24 mouse cellular contexts compared by ENCODE assay signal in genomic region chr2:134989650-134990292, GRCm38 (mm10).
DNase-seq lines count a peak whose midpoint lies in the region; ATAC-seq and TF ChIP-seq lines count a peak whose summit lies in the region.
"Had no signal": no experiment of that assay in that cellular context is flagged by ENCODE, and none has a peak within 500 bp of the region (broad histone marks: within the 10 kb centered on the region; RNA-seq: fewer than 3 reads in every experiment).

No protein-coding gene starts in this region.

- H3K27me3 ChIP-seq in G1E (ENCODE audit: insufficient read depth, low read length), result no peaks in the 10 kb centered on the region
- no peaks in the 10 kb centered on the region for H3K27me3 ChIP-seq in intestine, embryonic 16.5 days (replicated peaks; ENCODE audit: control insufficient read depth, insufficient read depth, low read length)
- H3K27me3 ChIP-seq in liver, embryonic 14.5 days (ENCODE audit: control insufficient read depth, insufficient read depth, low read length), result no peaks in the 10 kb centered on the region
- no peaks in the 10 kb centered on the region for H3K27me3 ChIP-seq in forebrain, embryonic 13.5 days
- no peaks in the 10 kb centered on the region for H3K27me3 ChIP-seq in hindbrain, postnatal 0 days (ENCODE audit: insufficient read depth, low read length)
- H3K27me3 ChIP-seq: CH12.LX; forebrain, embryonic 15.5 days; heart, embryonic 13.5 days; hindbrain, embryonic 12.5 days; hindbrain, embryonic 15.5 days had no signal

- no peak overlapping the region for H3K4me2 ChIP-seq in intestine, embryonic 16.5 days (ENCODE audit: low read depth, low read length)
- no peak overlapping the region for H3K4me2 ChIP-seq in liver, embryonic 14.5 days (ENCODE audit: low read depth)
- H3K4me2 ChIP-seq in forebrain, embryonic 13.5 days, result no peak overlapping the region
- no peak overlapping the region for H3K4me2 ChIP-seq in hindbrain, postnatal 0 days (ENCODE audit: low read depth, low read length)
- H3K4me2 ChIP-seq: forebrain, embryonic 15.5 days; heart, embryonic 13.5 days; hindbrain, embryonic 12.5 days; hindbrain, embryonic 15.5 days had no signal

- peak; percentile 90 for ATAC-seq in G1E (ENCODE audit: extremely low read depth, insufficient number of reproducible peaks, low FRiP score, poor library complexity, severe bottlenecking)
- ATAC-seq in intestine, embryonic 16.5 days, result peak; percentile 96
- peak; percentile 21; the same call in 1 of the 2 replicates for ATAC-seq in liver, embryonic 14.5 days (ENCODE audit: insufficient read depth)
- ATAC-seq in forebrain, embryonic 13.5 days, result no peak
- no peak for ATAC-seq in hindbrain, postnatal 0 days
- ATAC-seq: forebrain, embryonic 15.5 days had no signal

- H3K4me3 ChIP-seq in layer of hippocampus, adult 2 months, result no peak overlapping the region
- peak overlapping the region; percentile 49; the same call in 1 of the 2 replicates for H3K4me3 ChIP-seq in G1E (ENCODE audit: low read depth, low read length)
- no peak overlapping the region for H3K4me3 ChIP-seq in intestine, embryonic 16.5 days (ENCODE audit: low read length)
- no peak overlapping the region for H3K4me3 ChIP-seq in liver, embryonic 14.5 days (ENCODE audit: insufficient read depth in 1 of 2, low read depth in 2 of 2, low read length in 2 of 2)
- no peak overlapping the region for H3K4me3 ChIP-seq in forebrain, embryonic 13.5 days
- H3K4me3 ChIP-seq in hindbrain, postnatal 0 days (ENCODE audit: low read length), result no peak overlapping the region
- H3K4me3 ChIP-seq: forebrain, embryonic 10.5 days; forebrain, embryonic 15.5 days; heart, embryonic 10.5 days; heart, embryonic 13.5 days; hindbrain, embryonic 12.5 days; hindbrain, embryonic 15.5 days had no signal

- H3K4me1 ChIP-seq in G1E (ENCODE audit: insufficient read depth, low read depth, low read length), result peaks cover 48% of the 10 kb centered on the region
- H3K4me1 ChIP-seq in intestine, embryonic 16.5 days (ENCODE audit: control insufficient read depth, insufficient read depth, low read length), result no peaks in the 10 kb centered on the region
- peaks cover 0 to 3% of the 10 kb centered on the region in 2 experiments; a peak in 1 of 4 replicates for H3K4me1 ChIP-seq in liver, embryonic 14.5 days (replicated peaks; ENCODE audit: control insufficient read depth in 2 of 2, insufficient read depth in 2 of 2, low read length in 1 of 2)
- no peaks in the 10 kb centered on the region for H3K4me1 ChIP-seq in forebrain, embryonic 13.5 days
- H3K4me1 ChIP-seq in hindbrain, postnatal 0 days (ENCODE audit: insufficient read depth, low read length), result no peaks in the 10 kb centered on the region; the same call in 1 of the 2 replicates
- H3K4me1 ChIP-seq: forebrain, embryonic 10.5 days; hindbrain, embryonic 12.5 days had no signal

- no peaks in the 10 kb centered on the region for H3K9me3 ChIP-seq in G1E (replicated peaks)
- H3K9me3 ChIP-seq in intestine, embryonic 16.5 days (ENCODE audit: control insufficient read depth, low read length), result no peaks in the 10 kb centered on the region
- H3K9me3 ChIP-seq in liver, embryonic 14.5 days (ENCODE audit: control insufficient read depth, low read length), result no peaks in the 10 kb centered on the region
- H3K9me3 ChIP-seq in forebrain, embryonic 13.5 days (replicated peaks), result no peaks in the 10 kb centered on the region
- no peaks in the 10 kb centered on the region for H3K9me3 ChIP-seq in hindbrain, postnatal 0 days (ENCODE audit: low read length)
- H3K9me3 ChIP-seq: forebrain, embryonic 10.5 days; forebrain, embryonic 15.5 days; heart, embryonic 10.5 days; heart, embryonic 13.5 days; hindbrain, embryonic 12.5 days; hindbrain, embryonic 15.5 days had no signal

- peak overlapping the region; percentile 39; the same call in 1 of the 2 replicates for H3K27ac ChIP-seq in layer of hippocampus, adult 2 months
- no peak overlapping the region for H3K27ac ChIP-seq in intestine, embryonic 16.5 days (ENCODE audit: low read length)
- H3K27ac ChIP-seq in liver, embryonic 14.5 days, result no peak overlapping the region
- no peak overlapping the region for H3K27ac ChIP-seq in forebrain, embryonic 13.5 days
- H3K27ac ChIP-seq in hindbrain, postnatal 0 days, result no peak overlapping the region
- H3K27ac ChIP-seq: forebrain, embryonic 10.5 days; forebrain, embryonic 15.5 days; heart, embryonic 10.5 days; heart, embryonic 13.5 days; hindbrain, embryonic 12.5 days; hindbrain, embryonic 15.5 days had no signal

- intact Hi-C loops in heart, postnatal 25 days (cut with DNase I), result no loop called here

- 50% methylated on average over 9 of the region's 9 CpGs for WGBS in intestine, embryonic 16.5 days
- WGBS in liver, embryonic 14.5 days (ENCODE audit: insufficient replicate concordance), result 38% methylated on average over 9 of the region's 9 CpGs
- 89% methylated on average over 9 of the region's 9 CpGs for WGBS in forebrain, embryonic 13.5 days
- WGBS in hindbrain, postnatal 0 days, result 87% methylated on average over 9 of the region's 9 CpGs

- no peak overlapping the region for H3K9ac ChIP-seq in intestine, embryonic 16.5 days (ENCODE audit: low read depth, low read length)
- no peak overlapping the region for H3K9ac ChIP-seq in liver, embryonic 14.5 days (replicated peaks)
- H3K9ac ChIP-seq in forebrain, embryonic 13.5 days, result no peak overlapping the region
- no peak overlapping the region for H3K9ac ChIP-seq in hindbrain, postnatal 0 days (replicated peaks; ENCODE audit: low read length)
- H3K9ac ChIP-seq: forebrain, embryonic 15.5 days; heart, embryonic 13.5 days; hindbrain, embryonic 12.5 days; hindbrain, embryonic 15.5 days had no signal

- TF ChIP-seq EP300 in liver, embryonic 14.5 days (IDR thresholded peaks at IDR 0.05; ENCODE audit: low read depth), result no peak

- DNase-seq in layer of hippocampus, adult 2 months (ENCODE audit: low spot score in 2 of 2), result no peak
- DNase-seq in layer of hippocampus, adult 9-11 months, result no peak
- peak; percentile 42 for DNase-seq in G1E (ENCODE audit: low spot score)
- DNase-seq in liver, embryonic 14.5 days (ENCODE audit: low read depth in 3 of 3, low spot score in 3 of 3), result no peak
- DNase-seq in heart, postnatal 25 days (ENCODE audit: low spot score), result no peak
- no peak for DNase-seq in hindbrain, postnatal 0 days (ENCODE audit: low spot score)
- DNase-seq: adrenal gland, adult 2 months; adrenal gland, postnatal 25 days; B cell, adult 2 months; cerebellum, adult 18-20 months; cerebellum, adult 9-10 months; cerebellum, postnatal 14 days; gastrocnemius, postnatal 25 days; heart, adult 18-20 months; heart, postnatal 14 days had no signal

- no peak for TF ChIP-seq CTCF in layer of hippocampus, adult 2 months (conservative IDR thresholded peaks at IDR 0.05)
- no peak for TF ChIP-seq CTCF in G1E (IDR thresholded peaks at IDR 0.05; ENCODE audit: low read depth, low read length)
- no peak for TF ChIP-seq CTCF in liver, embryonic 14.5 days (IDR thresholded peaks at IDR 0.05; ENCODE audit: low read depth)
- TF ChIP-seq CTCF in hindbrain, postnatal 0 days (IDR thresholded peaks at IDR 0.05; ENCODE audit: low read depth), result no peak

- H3K36me3 ChIP-seq in G1E (replicated peaks), result no peaks in the 10 kb centered on the region
- H3K36me3 ChIP-seq in intestine, embryonic 16.5 days (ENCODE audit: control insufficient read depth, insufficient read depth, low read length), result no peaks in the 10 kb centered on the region
- H3K36me3 ChIP-seq in liver, embryonic 14.5 days (replicated peaks; ENCODE audit: control insufficient read depth, insufficient read depth, low read depth), result no peaks in the 10 kb centered on the region
- no peaks in the 10 kb centered on the region for H3K36me3 ChIP-seq in forebrain, embryonic 13.5 days (ENCODE audit: poor library complexity, severe bottlenecking)
- H3K36me3 ChIP-seq in hindbrain, postnatal 0 days (ENCODE audit: insufficient read depth, low read length), result no peaks in the 10 kb centered on the region
- H3K36me3 ChIP-seq: forebrain, embryonic 10.5 days; forebrain, embryonic 15.5 days; heart, embryonic 10.5 days; heart, embryonic 13.5 days; hindbrain, embryonic 12.5 days; hindbrain, embryonic 15.5 days had no signal

Comparison
In these comparisons a context has a peak if more than half of its experiments do, and no peak if none do; other contexts are left out.
1. ATAC-seq: peak in G1E (single experiment), intestine, embryonic 16.5 days (single experiment) and liver, embryonic 14.5 days (single experiment); none in forebrain, embryonic 13.5 days (single experiment) and hindbrain, postnatal 0 days (single experiment).